Mouse (Mus musculus): ENCODE measurements around the gene Arid1a.

DNA sequence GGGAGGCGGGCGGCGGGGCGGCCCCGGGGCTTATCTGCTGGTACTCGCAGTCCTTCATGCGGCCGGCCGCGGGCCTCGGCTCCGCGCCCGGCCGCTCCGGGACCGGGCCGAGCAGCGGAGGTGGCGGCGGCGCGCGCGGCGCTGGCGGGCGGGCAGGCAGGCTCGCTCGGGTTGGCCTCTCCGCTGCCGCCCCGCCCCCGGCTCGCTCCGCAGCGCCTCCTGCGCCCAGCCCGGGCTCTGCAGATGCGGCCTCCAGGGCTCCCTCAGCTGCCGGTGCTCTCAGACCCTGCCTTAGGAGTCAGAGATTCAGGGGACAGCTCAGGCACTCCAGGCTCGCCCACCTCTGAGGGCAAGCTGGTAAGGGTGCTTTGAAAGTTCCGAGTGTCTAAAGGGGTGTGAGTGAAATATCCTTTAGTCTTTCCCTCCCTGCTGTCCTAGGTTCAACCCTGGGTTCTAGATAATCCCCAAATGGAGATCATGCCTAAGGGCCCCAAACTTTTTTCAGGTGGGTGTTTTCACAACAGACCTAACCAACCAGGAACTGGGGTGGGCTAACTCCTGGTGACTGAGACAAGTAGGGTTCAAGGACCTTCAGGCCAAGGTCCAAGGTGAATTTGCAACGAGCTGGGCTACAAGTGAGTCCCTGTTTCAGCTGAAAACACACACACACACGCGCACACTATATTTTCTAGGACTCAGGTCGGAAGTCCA, 123.1 kb downstream of the Arid1a start:
- peak; percentile 60 for TF ChIP-seq CTCF (IDR thresholded peaks at IDR 0.05; ENCODE audit: borderline replicate concordance, insufficient read depth, low read depth, low read length)
- 0 out of 2 replicates have a peak, but pooled peaks have one; percentile 24 for TF ChIP-seq POLR2A (IDR thresholded peaks at IDR 0.05; ENCODE audit: borderline replicate concordance, insufficient read depth, low read length)
